Mouse (Mus musculus): ENCODE measurements around the gene Tgfa.

Gene Tgfa

GRCm38 (mm10) chr6:86295451-86295850, 100.4 kb downstream of the Tgfa start:
- no peak for DNase-seq (ENCODE audit: low read depth, low spot score)

DNA sequence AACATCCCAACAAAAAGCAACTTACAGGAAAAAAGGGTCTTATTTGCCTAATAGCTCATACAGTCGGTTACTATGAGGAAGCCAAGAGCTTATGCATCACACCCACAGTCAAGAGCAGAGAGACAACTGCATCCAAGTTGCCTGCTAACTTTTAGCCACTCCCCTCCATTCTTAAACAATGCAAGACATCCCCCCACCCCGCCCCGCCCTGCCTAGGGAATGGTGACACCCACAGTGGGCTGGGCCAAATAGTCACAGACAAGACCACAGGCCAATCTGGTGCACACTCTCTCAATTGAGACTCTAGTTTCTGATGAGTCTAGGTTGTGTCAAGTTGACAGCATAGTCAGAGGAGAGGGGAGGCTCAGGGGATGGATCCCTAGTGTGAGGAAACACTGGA, 101.1 kb downstream of the Tgfa start:
- no peak for DNase-seq (ENCODE audit: low read depth, low spot score)

GRCm38 (mm10) chr6:86296938-86297337, 101.9 kb downstream of the Tgfa start:
- no peak for DNase-seq (ENCODE audit: low read depth, low spot score)

GRCm38 (mm10) chr6:86298961-86299360, 103.9 kb downstream of the Tgfa start:
- DNase-seq (ENCODE audit: low read depth, low spot score), result no peak

GRCm38 (mm10) chr6:86299381-86299780, 104.4 kb downstream of the Tgfa start:
- no peak for DNase-seq (ENCODE audit: low read depth, low spot score)

DNA sequence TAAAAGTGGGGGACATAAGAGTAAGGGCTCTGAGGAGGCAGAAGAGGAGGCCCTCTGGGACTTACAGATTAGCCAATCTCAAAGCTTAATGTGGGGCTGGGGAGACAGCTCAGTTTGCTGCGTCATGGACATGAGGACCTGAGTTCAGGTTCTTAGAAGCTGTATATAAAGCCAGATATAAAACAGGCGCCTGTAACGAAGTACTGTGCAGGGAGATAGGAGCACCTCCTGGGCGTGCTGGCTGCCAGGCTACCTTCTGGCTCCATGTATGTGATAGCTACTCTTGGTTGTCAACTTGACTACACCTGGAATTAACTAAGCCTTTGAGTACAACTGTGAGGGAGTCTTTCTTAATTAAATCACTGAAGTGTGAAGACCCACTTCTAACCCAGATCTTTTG, 110.7 kb downstream of the Tgfa start:
- DNase-seq (ENCODE audit: low read depth, low spot score), result no peak

- DNase-seq (ENCODE audit: low read depth, low spot score), result no peak
These were observed 119.0 kb downstream of the Tgfa start for GRCm38 (mm10) chr6:86314011-86314410.

DNA sequence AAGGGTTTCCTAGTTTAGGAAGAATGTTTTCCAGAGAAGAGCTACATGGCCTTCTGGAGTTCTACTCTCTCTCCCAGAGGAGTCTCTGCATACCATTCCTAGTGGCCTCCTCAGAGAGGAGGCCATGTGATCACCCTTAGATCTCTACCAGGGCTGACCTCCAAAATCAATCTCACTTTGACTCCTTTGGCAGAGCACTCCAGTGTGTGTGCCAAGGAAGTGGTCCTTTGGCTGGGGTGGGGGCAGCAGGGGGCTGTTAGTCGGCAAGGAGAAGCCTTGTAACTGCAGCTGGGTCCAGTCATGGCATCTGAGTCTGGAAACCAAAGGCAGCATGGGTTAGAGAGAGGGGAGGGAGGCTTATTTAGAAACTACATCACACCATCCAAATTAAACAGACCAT, 122.0 kb downstream of the Tgfa start:
- no peak for DNase-seq (ENCODE audit: low read depth, low spot score)

DNA sequence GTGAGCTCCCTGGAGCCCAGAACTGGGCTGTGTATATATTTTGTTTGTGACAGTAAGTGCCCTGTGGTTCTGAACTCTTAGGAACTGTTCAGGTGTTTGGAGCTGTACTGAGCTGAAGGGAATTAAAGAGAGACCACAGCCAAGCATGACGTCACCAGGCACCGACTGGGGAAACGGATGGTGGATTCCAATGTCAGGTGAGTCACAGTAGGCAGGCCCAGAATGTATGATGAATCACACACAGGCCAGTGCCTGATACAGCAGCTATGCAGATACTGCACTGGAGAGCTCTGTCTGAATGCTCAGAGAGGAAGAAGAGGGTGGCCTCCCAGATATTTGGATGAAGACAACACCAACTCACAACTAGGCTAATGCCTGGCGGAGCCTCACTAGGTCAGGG, 123.8 kb downstream of the Tgfa start:
- no peak for DNase-seq (ENCODE audit: low read depth, low spot score)

DNA sequence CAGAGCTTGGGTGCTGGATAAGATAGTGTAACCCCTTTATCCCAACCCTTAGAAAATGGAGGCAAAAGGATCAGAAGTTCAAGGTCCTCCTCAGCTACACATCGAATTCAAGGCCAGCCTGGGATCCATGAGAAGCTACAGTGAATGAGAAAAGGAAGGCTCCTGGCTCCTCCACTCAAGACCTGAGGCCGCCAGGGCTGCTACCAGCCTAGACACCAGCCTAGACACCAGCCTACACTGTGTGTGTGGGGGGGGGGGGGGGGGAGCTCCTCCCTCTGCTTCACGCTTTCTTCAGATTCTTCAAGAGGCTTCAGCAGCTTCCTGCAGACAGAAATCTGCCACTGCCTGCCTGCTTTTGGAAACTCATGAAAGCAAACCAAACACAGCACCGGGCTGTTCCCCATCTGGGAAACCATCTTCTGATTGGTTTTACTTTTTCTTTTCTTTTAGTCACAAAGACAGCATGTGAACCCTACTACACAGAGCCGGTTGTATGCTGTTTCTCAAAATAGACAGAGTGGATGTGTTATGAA, 127.1 kb downstream of the Tgfa start:
- DNase-seq (ENCODE audit: low read depth, low spot score), result no peak

DNA sequence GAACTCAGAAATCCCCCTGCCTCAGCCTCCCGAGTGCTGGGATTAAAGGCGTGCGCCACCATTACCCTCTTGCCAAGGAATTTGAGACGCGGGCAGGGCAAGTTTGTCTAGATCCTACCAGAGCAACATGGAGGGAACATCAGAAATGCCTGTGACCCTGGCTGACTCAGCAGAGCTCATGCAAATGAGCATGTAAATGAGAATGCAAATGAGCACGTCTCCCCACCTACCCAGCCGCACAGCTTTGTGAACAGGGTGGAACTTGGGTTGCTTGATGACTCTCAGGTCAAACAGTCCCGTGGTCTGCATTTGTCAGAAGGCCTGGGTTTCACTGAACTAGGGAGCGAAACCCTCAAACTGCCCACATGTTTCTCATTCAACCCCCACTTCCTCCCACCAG, 128.0 kb downstream of the Tgfa start:
- DNase-seq (ENCODE audit: low read depth, low spot score), result no peak

GRCm38 (mm10) chr6:86324400-86324799, 129.4 kb downstream of the Tgfa start:
- no peak for DNase-seq (ENCODE audit: low read depth, low spot score)
